Mouse (Mus musculus) embryo, embryonic 10.5 days (tissue): ENCODE data around the gene Itih5.

Experiments
- DNase-seq: peaks from one replicate; pipeline ENCODE4 v3.0.0-alpha.2; 2015; ENCODE audit warnings: low spot score

Gene Itih5

GRCm38 (mm10) chr2:10168016-10168415, 14.6 kb downstream of the Itih5 start:
- DNase-seq, result no peak

- DNase-seq, result no peak
These were observed 16.6 kb downstream of the Itih5 start for GRCm38 (mm10) chr2:10169991-10170390.

- no peak for DNase-seq
These were observed 40.2 kb downstream of the Itih5 start for GRCm38 (mm10) chr2:10193553-10193952.

- DNase-seq, result no peak
These were observed 41.8 kb downstream of the Itih5 start for GRCm38 (mm10) chr2:10195162-10195561.

- DNase-seq, result no peak
These were observed 46.0 kb downstream of the Itih5 start for GRCm38 (mm10) chr2:10199326-10199725.

GRCm38 (mm10) chr2:10200736-10201285, 47.4 kb downstream of the Itih5 start:
- DNase-seq, result no peak

GRCm38 (mm10) chr2:10204301-10204700, 50.9 kb downstream of the Itih5 start:
- no peak for DNase-seq

GRCm38 (mm10) chr2:10213468-10213867, 60.1 kb downstream of the Itih5 start:
- no peak for DNase-seq

- no peak for DNase-seq
These were observed 62.6 kb downstream of the Itih5 start for GRCm38 (mm10) chr2:10215876-10216565.

- peak; percentile 55 for DNase-seq
These were observed 63.3 kb downstream of the Itih5 start for GRCm38 (mm10) chr2:10216566-10217247.

- DNase-seq, result no peak
These were observed 68.5 kb downstream of the Itih5 start for GRCm38 (mm10) chr2:10221862-10222261.

- no peak for DNase-seq
These were observed 73.5 kb downstream of the Itih5 start for GRCm38 (mm10) chr2:10226907-10227306.

- DNase-seq, result no peak
These were observed 78.6 kb downstream of the Itih5 start for GRCm38 (mm10) chr2:10231971-10232370.

- no peak for DNase-seq
These were observed 83.2 kb downstream of the Itih5 start for GRCm38 (mm10) chr2:10236554-10236953.

- DNase-seq, result peak; percentile 70
These were observed 89.6 kb downstream of the Itih5 start for GRCm38 (mm10) chr2:10242970-10243369.

GRCm38 (mm10) chr2:10250441-10250840, 97.1 kb downstream of the Itih5 start:
- no peak for DNase-seq

GRCm38 (mm10) chr2:10250926-10251325, 97.6 kb downstream of the Itih5 start:
- DNase-seq, result no peak

- no peak for DNase-seq
These were observed 98.1 kb downstream of the Itih5 start for GRCm38 (mm10) chr2:10251466-10251865.

GRCm38 (mm10) chr2:10252016-10252415, 98.6 kb downstream of the Itih5 start:
- no peak for DNase-seq

- DNase-seq, result peak; percentile 42
These were observed 100.0 kb downstream of the Itih5 start for GRCm38 (mm10) chr2:10253351-10253750.

GRCm38 (mm10) chr2:10256949-10257348, 103.6 kb downstream of the Itih5 start:
- no peak for DNase-seq

- no peak for DNase-seq
These were observed 104.9 kb downstream of the Itih5 start for GRCm38 (mm10) chr2:10258312-10258711.

GRCm38 (mm10) chr2:10260109-10260508, 106.7 kb downstream of the Itih5 start:
- no peak for DNase-seq
